Mouse (Mus musculus): ENCODE measurements around the gene Ly6g6c. TPM values are rescaled to one million over a fixed set of nuclear protein-coding genes. Genes with fewer than 3 reads are reported as not detected.

Gene Ly6g6c
- total RNA-seq, 4 experiments from 2014 or later: not detected

- DNase-seq (ENCODE audit: low spot score in 2 of 2): no peak
Observed at GRCm38 (mm10) chr17:35080710-35081109, 15.5 kb downstream of the Ly6g6c start.

- DNase-seq (ENCODE audit: low spot score in 2 of 2): no peak
Observed at GRCm38 (mm10) chr17:35082841-35083576, 17.8 kb downstream of the Ly6g6c start.

- no peak for DNase-seq (ENCODE audit: low spot score in 2 of 2)
Observed at GRCm38 (mm10) chr17:35083929-35084497, 18.8 kb downstream of the Ly6g6c start.

GRCm38 (mm10) chr17:35085208-35085865 is 20.1 kb downstream of the Ly6g6c start, which contains the start of gene Ly6g6f:
Gene Ly6g6f (minus strand): TSS chr17:35085610.
- no peak for DNase-seq (ENCODE audit: low spot score in 2 of 2)

- no peak for DNase-seq (ENCODE audit: low spot score in 2 of 2)
Observed at GRCm38 (mm10) chr17:35088151-35088550, 23.0 kb downstream of the Ly6g6c start.

GRCm38 (mm10) chr17:35088825-35089644 is 23.8 kb downstream of the Ly6g6c start, which contains the start of gene Abhd16a:
Gene Abhd16a (plus strand): TSS chr17:35089263.
- peak; percentile 91 to 95 for DNase-seq (ENCODE audit: low spot score in 2 of 2)

- no peak for DNase-seq (ENCODE audit: low spot score in 2 of 2)
Observed at GRCm38 (mm10) chr17:35090166-35090932, 25.2 kb downstream of the Ly6g6c start.

- no peak for DNase-seq (ENCODE audit: low spot score in 2 of 2)
Observed at GRCm38 (mm10) chr17:35092403-35093198, 27.4 kb downstream of the Ly6g6c start.

GRCm38 (mm10) chr17:35094475-35095365 is 29.5 kb downstream of the Ly6g6c start:
- no peak for DNase-seq (ENCODE audit: low spot score in 2 of 2)

GRCm38 (mm10) chr17:35096597-35096996 is 31.4 kb downstream of the Ly6g6c start:
- no peak for DNase-seq (ENCODE audit: low spot score in 2 of 2)

GRCm38 (mm10) chr17:35097164-35097655 is 32.0 kb downstream of the Ly6g6c start:
- peak in 1 of 2 experiments; percentile 31 for DNase-seq (ENCODE audit: low spot score in 2 of 2)

GRCm38 (mm10) chr17:35100196-35100765 is 35.1 kb downstream of the Ly6g6c start:
- DNase-seq (ENCODE audit: low spot score in 2 of 2): no peak

GRCm38 (mm10) chr17:35101161-35101560 is 36.0 kb downstream of the Ly6g6c start:
- DNase-seq (ENCODE audit: low spot score in 2 of 2): no peak

GRCm38 (mm10) chr17:35102299-35102698 is 37.1 kb downstream of the Ly6g6c start:
- no peak for DNase-seq (ENCODE audit: low spot score in 2 of 2)

- DNase-seq (ENCODE audit: low spot score in 2 of 2): no peak
Observed at GRCm38 (mm10) chr17:35103221-35103690, 38.1 kb downstream of the Ly6g6c start.

GRCm38 (mm10) chr17:35104079-35104478 is 38.9 kb downstream of the Ly6g6c start:
- no peak for DNase-seq (ENCODE audit: low spot score in 2 of 2)

GRCm38 (mm10) chr17:35104754-35105153 is 39.6 kb downstream of the Ly6g6c start:
- DNase-seq (ENCODE audit: low spot score in 2 of 2): no peak

GRCm38 (mm10) chr17:35105740-35106389 is 40.7 kb downstream of the Ly6g6c start:
- no peak for DNase-seq (ENCODE audit: low spot score in 2 of 2)

All from layer of hippocampus, adult 8-10 months (tissue).